Mouse (Mus musculus) C2C12 (cell line): ENCODE results near the gene Aph1b.

Experiments
- CTCF ChIP-seq: IDR thresholded peaks from one replicate; pipeline ENCODE4 v1.5.1; 2011; ENCODE audit not compliant: control insufficient read depth, insufficient read depth, insufficient read length
- MAX ChIP-seq: IDR thresholded peaks from one replicate; pipeline ENCODE4 v1.6.1; 2011; ENCODE audit warnings: mild to moderate bottlenecking, control low read depth
- USF1 ChIP-seq: IDR thresholded peaks from one replicate; pipeline ENCODE4 v1.6.1; 2011; ENCODE audit warnings: low read depth, mild to moderate bottlenecking, control low read depth, moderate library complexity

DNA sequence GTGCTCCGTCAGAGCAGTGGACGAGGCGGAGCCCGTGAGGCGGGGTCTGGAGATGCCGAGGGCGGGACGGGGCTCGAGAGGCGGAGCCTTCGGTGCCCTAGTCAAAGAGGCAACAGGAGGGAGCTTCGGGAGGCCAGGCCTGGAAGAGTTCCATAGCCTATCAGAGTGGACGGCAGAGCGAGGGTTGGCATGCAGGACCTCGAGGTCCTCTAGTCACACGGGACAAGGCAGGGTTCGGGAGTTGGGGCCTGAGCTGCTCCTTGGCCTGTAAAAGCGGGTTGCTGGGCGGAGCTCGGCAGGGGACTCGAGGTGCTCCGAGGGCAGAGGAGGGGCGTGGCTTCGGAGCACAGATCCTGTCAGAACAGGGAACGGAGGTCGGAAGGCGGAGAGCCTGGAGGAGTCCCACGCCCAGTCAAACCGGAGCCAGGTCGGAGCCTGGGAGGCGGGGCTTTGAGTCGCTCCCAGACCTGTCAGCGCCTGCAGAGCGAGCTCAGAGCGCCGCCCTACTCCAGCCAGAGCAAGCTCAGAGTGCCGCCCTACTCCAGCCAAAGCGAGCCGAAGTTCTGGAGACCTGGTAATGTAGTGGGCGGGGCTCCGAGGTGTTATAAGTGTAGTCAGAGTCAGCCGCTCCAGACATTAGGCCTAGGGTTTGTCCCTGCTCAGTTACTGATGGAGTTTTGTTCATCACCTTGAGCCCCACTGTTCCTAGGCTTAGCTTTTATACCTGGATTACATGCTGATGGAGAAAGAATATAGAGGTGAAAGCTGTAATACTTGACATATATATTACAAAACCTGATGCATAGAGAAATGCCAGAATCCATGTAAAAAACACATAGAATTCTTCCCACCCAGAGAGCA lies at the start of gene Aph1b:
- TF ChIP-seq MAX (no peak), CTCF (no peak), USF1 (no peak)
